Mouse (Mus musculus) CH12.LX (cell line): ENCODE results near the gene Prokr1. TPM values are rescaled to one million over a fixed set of nuclear protein-coding genes. Genes with fewer than 3 reads are reported as not detected.
A peak's percentile ranks its signal among the peaks of the same experiment; 100 is the strongest.

Experiments used
- DNase-seq: peaks from one replicate; pipeline ENCODE4 v3.0.0-alpha.2; 2013; ENCODE audit errors: extremely low read depth
- H3K27ac ChIP-seq: 2 replicates; pipeline ENCODE4 v1.5.1; 2012; ENCODE audit warnings: low read depth, mild to moderate bottlenecking, control low read depth, moderate library complexity; ENCODE audit not compliant: insufficient read depth
- H3K27me3 ChIP-seq: replicated peaks from 2 replicates; pipeline ENCODE3; 2012; ENCODE audit warnings: inconsistent platforms
- H3K36me3 ChIP-seq, 2 experiments: replicated peaks in 1 of 2; 2 replicates each; pipeline versions ENCODE3 to v1.6.1; 2012; ENCODE audit warnings: inconsistent platforms in 1 of 2, low read length in 1 of 2, mild to moderate bottlenecking in 1 of 2, mixed read lengths in 1 of 2, moderate library complexity in 1 of 2; ENCODE audit not compliant: control insufficient read depth in 1 of 2, insufficient read depth in 1 of 2
- H3K4me1 ChIP-seq, 2 experiments: 2 replicates each; pipeline ENCODE4 v1.6.1; 2012; ENCODE audit warnings: inconsistent platforms in 1 of 2, moderate library complexity in 1 of 2; ENCODE audit not compliant: insufficient read depth in 2 of 2, control insufficient read depth in 1 of 2
- H3K4me2 ChIP-seq: 2 replicates; pipeline ENCODE4 v1.6.1; 2012; ENCODE audit warnings: low read depth, mild to moderate bottlenecking, control low read depth; ENCODE audit not compliant: poor library complexity, insufficient read depth, severe bottlenecking
- H3K4me3 ChIP-seq, 3 experiments: fragments of 150-350 bp in 1 of 3; sonication (generic) in 1 of 3; replicated peaks in 1 of 3; 2 replicates each; pipeline versions ENCODE3 to v1.5.1; 2011 to 2012; ENCODE audit warnings: low read depth in 2 of 3, low read length in 2 of 3, mild to moderate bottlenecking in 2 of 3, moderate library complexity in 2 of 3, control low read depth in 1 of 3, improper control_type of control experiment in 1 of 3, inconsistent platforms in 1 of 3, mixed read lengths in 1 of 3; ENCODE audit not compliant: poor library complexity in 1 of 3
- H3K79me2 ChIP-seq: replicated peaks from 2 replicates; pipeline ENCODE4 v1.6.1; 2012; ENCODE audit warnings: mild to moderate bottlenecking, moderate library complexity; ENCODE audit not compliant: control insufficient read depth, poor library complexity, insufficient read depth, severe bottlenecking; ENCODE audit errors: extremely low read depth
- H3K9ac ChIP-seq: 2 replicates; pipeline ENCODE4 v1.6.1; 2012; ENCODE audit warnings: low read depth, mild to moderate bottlenecking, control low read depth, moderate library complexity; ENCODE audit not compliant: insufficient read depth
- H3K9me3 ChIP-seq: replicated peaks from 2 replicates; pipeline ENCODE3; 2012; ENCODE audit warnings: low read length, inconsistent platforms, mixed read lengths
- BHLHE40 ChIP-seq: IDR thresholded peaks from 2 replicates; pipeline ENCODE4 v1.6.1; 2011; ENCODE audit warnings: mild to moderate bottlenecking, low read depth, low read length, improper control_type of control experiment
- CTCF ChIP-seq, 2 experiments: IDR thresholded peaks in 1 of 2; conservative IDR thresholded peaks in 1 of 2; 2 replicates each; pipeline ENCODE4 v1.5.1; 2011 to 2012; ENCODE audit warnings: low read depth in 2 of 2, low read length in 2 of 2, improper control_type of control experiment in 1 of 2, inconsistent platforms in 1 of 2, mild to moderate bottlenecking in 1 of 2, moderate library complexity in 1 of 2
- EP300 ChIP-seq: IDR thresholded peaks from 2 replicates; pipeline ENCODE4 v1.6.1; 2011; ENCODE audit warnings: low read length, improper control_type of control experiment
- ETS1 ChIP-seq: conservative IDR thresholded peaks from 2 replicates; pipeline ENCODE4 v1.6.1; 2012; ENCODE audit warnings: low read depth, mild to moderate bottlenecking, inconsistent platforms, low read length, improper control_type of control experiment, moderate library complexity
- GABPA ChIP-seq: IDR thresholded peaks from 2 replicates; pipeline ENCODE4 v1.6.1; 2012; ENCODE audit warnings: low read depth, low read length, improper control_type of control experiment, inconsistent platforms; ENCODE audit not compliant: insufficient replicate concordance
- HCFC1 ChIP-seq: IDR thresholded peaks from 2 replicates; pipeline ENCODE4 v1.6.1; 2012; ENCODE audit warnings: low read depth, mild to moderate bottlenecking, inconsistent platforms, low read length, improper control_type of control experiment
- JUN ChIP-seq: IDR thresholded peaks from 2 replicates; pipeline ENCODE4 v1.6.1; 2011; ENCODE audit warnings: low read depth, mild to moderate bottlenecking, low read length, improper control_type of control experiment, moderate library complexity; ENCODE audit not compliant: insufficient read depth
- KAT2A ChIP-seq: IDR thresholded peaks from 2 replicates; pipeline ENCODE4 v1.6.1; 2012; ENCODE audit warnings: low read length, improper control_type of control experiment, inconsistent platforms; ENCODE audit not compliant: insufficient replicate concordance
- MAZ ChIP-seq: IDR thresholded peaks from 2 replicates; pipeline ENCODE4 v1.6.1; 2012; ENCODE audit warnings: low read depth, mild to moderate bottlenecking, inconsistent platforms, low read length, improper control_type of control experiment, moderate library complexity
- MEF2A ChIP-seq: IDR thresholded peaks from 2 replicates; pipeline ENCODE4 v1.6.1; 2014; ENCODE audit warnings: low read depth, mild to moderate bottlenecking, inconsistent platforms, low read length, improper control_type of control experiment, borderline replicate concordance
- MXI1 ChIP-seq: IDR thresholded peaks from 2 replicates; pipeline ENCODE4 v1.6.1; 2011; ENCODE audit warnings: mild to moderate bottlenecking, low read depth, low read length, improper control_type of control experiment
- MYC ChIP-seq: IDR thresholded peaks from 2 replicates; pipeline ENCODE4 v1.6.1; 2011; ENCODE audit warnings: low read depth, mild to moderate bottlenecking, improper control_type of control experiment, low read length
- NRF1 ChIP-seq: IDR thresholded peaks from 2 replicates; pipeline ENCODE4 v1.6.1; 2014; ENCODE audit warnings: low read depth, mild to moderate bottlenecking, inconsistent platforms, low read length, improper control_type of control experiment, moderate library complexity
- POLR2A ChIP-seq: IDR thresholded peaks from 2 replicates; pipeline ENCODE4 v1.6.1; 2011; ENCODE audit warnings: low read depth, mild to moderate bottlenecking, improper control_type of control experiment, low read length
- POLR2AphosphoS2 ChIP-seq: IDR thresholded peaks from 2 replicates; pipeline ENCODE4 v1.6.1; 2011; ENCODE audit warnings: low read depth, low read length, improper control_type of control experiment
- RAD21 ChIP-seq: IDR thresholded peaks from 2 replicates; pipeline ENCODE4 v1.6.1; 2011; ENCODE audit warnings: low read depth, mild to moderate bottlenecking, low read length, improper control_type of control experiment, moderate library complexity
- RCOR1 ChIP-seq: conservative IDR thresholded peaks from 2 replicates; pipeline ENCODE4 v1.6.1; 2012; ENCODE audit warnings: low read depth, mild to moderate bottlenecking, inconsistent platforms, low read length, improper control_type of control experiment
- SMC3 ChIP-seq: IDR thresholded peaks from 2 replicates; pipeline ENCODE4 v1.6.1; 2011; ENCODE audit warnings: low read depth, low read length, improper control_type of control experiment
- TBP ChIP-seq: conservative IDR thresholded peaks from 2 replicates; pipeline ENCODE4 v1.6.1; 2011; ENCODE audit warnings: low read depth, low read length, improper control_type of control experiment
- USF1 ChIP-seq: IDR thresholded peaks from 2 replicates; pipeline ENCODE4 v1.6.1; 2014; ENCODE audit warnings: low read depth, mild to moderate bottlenecking, inconsistent platforms, low read length, improper control_type of control experiment
- USF2 ChIP-seq: conservative IDR thresholded peaks from 2 replicates; pipeline ENCODE4 v1.6.1; 2011; ENCODE audit warnings: low read depth, low read length, improper control_type of control experiment
- ZC3H11A ChIP-seq: IDR thresholded peaks from 2 replicates; pipeline ENCODE4 v1.6.1; 2012; ENCODE audit warnings: low read depth, mild to moderate bottlenecking, inconsistent platforms, low read length, improper control_type of control experiment
- ZMIZ1 ChIP-seq: IDR thresholded peaks from 2 replicates; pipeline ENCODE4 v1.6.1; 2012; ENCODE audit warnings: low read depth, mild to moderate bottlenecking, inconsistent platforms, low read length, improper control_type of control experiment
- ZNF384 ChIP-seq: IDR thresholded peaks from 2 replicates; pipeline ENCODE4 v1.6.1; 2012; ENCODE audit warnings: low read depth, low read length, improper control_type of control experiment, inconsistent platforms
- dilution Hi-C: fragments of 300-500 bp; cut with MboI; formaldehyde crosslinking; loops from 2 replicates; pipeline ENCODE4 v1.14.3; 2020; ENCODE audit warnings: low sequenced_read_pairs; ENCODE audit not compliant: extremely low pct_unique_long_range_greater_than_20kb, extremely low pct_ligation_motif_present
- in situ Hi-C: fragments of 300-500 bp; cut with MboI; formaldehyde crosslinking; loops from 3 replicates; pipeline ENCODE4 v1.14.3; 2019; ENCODE audit warnings: low sequenced_read_pairs, low pct_ligation_motif_present, low pct_unique_long_range_greater_than_20kb, mixed read lengths
- polyA plus RNA-seq: library from polyadenylated mRNA; unstranded; fragments of >175 nt; gene quantifications from 2 replicates; pipeline ENCODE4 v1.2.1, GENCODE M21; 2012; ENCODE audit warnings: low read depth; ENCODE audit not compliant: insufficient read length
- total RNA-seq, 2 experiments: library from RNA; depleted of rRNA; stranded (reverse); fragments of 300-350 nt in 1 of 2; fragments of >200 nt in 1 of 2; gene quantifications; 2 replicates each; pipeline ENCODE4 v1.2.3; 2012 to 2014

Prokr1 gene
- total and polyA plus RNA-seq, 3 experiments: 0.08 TPM; not detected in 2

DNA sequence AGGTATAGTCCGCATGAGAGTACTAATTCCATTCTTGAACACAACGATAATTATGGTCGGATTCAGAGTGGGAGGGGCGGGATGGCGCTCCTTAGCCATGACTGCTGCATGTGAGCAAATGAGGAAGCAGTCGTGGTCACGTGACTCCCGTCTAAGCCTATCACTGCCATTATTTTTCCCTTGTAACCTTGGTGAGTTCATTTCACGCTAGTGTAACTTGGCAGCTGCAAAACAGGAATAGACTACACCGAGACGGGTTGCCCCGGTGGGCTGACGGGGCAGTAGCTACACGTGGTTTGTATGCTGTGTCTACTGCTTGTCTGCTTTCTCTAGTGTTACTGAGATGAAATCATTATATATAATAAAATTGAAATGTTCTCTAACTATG is 25.1 kb upstream of the Prokr1 start:
- H3K4me1 ChIP-seq: peaks cover 2 to 17% of the 10 kb centered on the region in 2 experiments; a peak in 2 of 4 replicates
- TF ChIP-seq USF1 (peak; percentile 50; the same call in 1 of the 2 replicates), EP300 (no peak), USF2 (0 out of 2 replicates have a peak, but pooled peaks have one; percentile 20), BHLHE40 (0 out of 2 replicates have a peak, but pooled peaks have one; percentile 8)
- no peaks in the 10 kb centered on the region for H3K27me3 ChIP-seq
- no peak overlapping the region for H3K27ac ChIP-seq
- no peaks in the 10 kb centered on the region for H3K9me3 ChIP-seq
- no peak overlapping the region for H3K4me3 ChIP-seq
- no peaks in the 10 kb centered on the region for H3K36me3 ChIP-seq
- no peaks in the 10 kb centered on the region for H3K79me2 ChIP-seq
- in situ Hi-C loops (no loop called here), dilution Hi-C loops (no loop called here)
- no peak overlapping the region for H3K4me2 ChIP-seq
- no peak for DNase-seq
- H3K9ac ChIP-seq: no peak overlapping the region

DNA sequence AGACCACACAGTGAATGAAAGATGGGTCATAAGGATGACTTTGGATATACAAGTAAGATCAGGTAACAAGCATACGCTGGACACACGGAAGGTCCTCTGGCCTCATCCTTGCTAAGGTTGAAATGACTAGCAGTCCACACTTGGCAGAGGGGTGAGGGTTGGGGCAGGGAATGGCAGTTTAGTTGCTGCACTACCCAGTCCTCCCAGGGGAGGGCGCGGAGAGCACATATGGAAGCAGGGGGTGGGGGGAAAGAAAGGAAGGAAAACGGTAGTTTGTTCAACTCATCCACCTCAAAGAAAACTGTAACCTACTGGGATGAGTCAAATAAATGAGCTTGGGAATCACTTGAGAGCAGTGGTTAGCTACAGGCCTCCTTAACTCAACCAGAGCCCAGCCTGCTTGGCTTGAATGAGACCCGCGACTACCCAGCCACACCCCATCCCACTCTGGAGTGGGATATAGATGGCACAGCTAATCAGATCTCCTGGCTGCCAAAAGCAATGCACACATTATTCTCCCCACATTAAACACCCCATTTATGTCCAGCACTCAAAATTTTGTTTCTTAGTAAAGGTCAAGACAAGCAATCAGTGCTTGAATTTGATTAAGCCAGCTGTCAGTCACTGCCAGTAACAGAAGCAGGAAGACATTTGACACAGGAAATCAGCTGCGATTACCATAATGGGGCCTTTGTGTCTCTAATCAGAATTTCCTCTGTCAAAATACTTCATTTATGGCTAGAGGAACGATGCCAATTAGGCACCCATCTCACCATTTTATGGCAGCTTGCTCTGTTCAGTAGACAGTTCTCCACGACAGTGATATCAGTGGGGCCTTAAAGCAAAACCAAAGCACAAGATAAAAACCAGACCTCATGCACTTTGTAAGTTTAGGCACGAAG is 24.5 kb upstream of the Prokr1 start:
- H3K4me2 ChIP-seq: no peak overlapping the region
- H3K27ac ChIP-seq: no peak overlapping the region
- no peaks in the 10 kb centered on the region for H3K36me3 ChIP-seq
- no peak overlapping the region for H3K9ac ChIP-seq
- H3K4me1 ChIP-seq: peaks cover 2 to 11% of the 10 kb centered on the region in 2 experiments; a peak in 2 of 4 replicates
- no peak for DNase-seq
- no peak overlapping the region for H3K4me3 ChIP-seq
- H3K27me3 ChIP-seq: no peaks in the 10 kb centered on the region
- in situ Hi-C loops (no loop called here), dilution Hi-C loops (no loop called here)
- H3K9me3 ChIP-seq: no peaks in the 10 kb centered on the region
- TF ChIP-seq RAD21 (peak; percentile 19), CTCF (conservative IDR thresholded peaks at IDR 0.05 in 1 of 2, IDR thresholded peaks at IDR 0.05 in 1 of 2; ENCODE audit: low read depth in 2 of 2, low read length in 2 of 2) (peak in 1 of 2 experiments; percentile 57; a peak in 2 of 4 replicates), SMC3 (peak; percentile 37), MEF2A (no peak)
- no peaks in the 10 kb centered on the region for H3K79me2 ChIP-seq

- no peak overlapping the region for H3K4me2 ChIP-seq
- no peak for TF ChIP-seq POLR2AphosphoS2
- no peak for TF ChIP-seq JUN
- no peak for TF ChIP-seq ETS1
- TF ChIP-seq ZNF384: no peak
- TF ChIP-seq NRF1: no peak
- no peak for TF ChIP-seq TBP
- TF ChIP-seq MAZ: no peak
- no peak for TF ChIP-seq USF1
- TF ChIP-seq GABPA: no peak
- TF ChIP-seq POLR2A: no peak
- TF ChIP-seq ZC3H11A: no peak
- TF ChIP-seq ZMIZ1: no peak
- TF ChIP-seq RCOR1: no peak
- no peak for TF ChIP-seq MXI1
- TF ChIP-seq EP300: no peak
- TF ChIP-seq HCFC1: no peak
- no peak for TF ChIP-seq KAT2A
- no peak for TF ChIP-seq MYC
- TF ChIP-seq, all 38 proteins: peak for 0
- no peak overlapping the region for H3K4me3 ChIP-seq
- no peaks in the 10 kb centered on the region for H3K27me3 ChIP-seq
- no peaks in the 10 kb centered on the region for H3K9me3 ChIP-seq
- no peaks in the 10 kb centered on the region for H3K79me2 ChIP-seq
- no peak overlapping the region for H3K9ac ChIP-seq
- no peak overlapping the region for H3K27ac ChIP-seq
- DNase-seq: no peak
- H3K4me1 ChIP-seq: peaks cover 0 to 10% of the 10 kb centered on the region in 2 experiments; a peak in 2 of 4 replicates
- in situ Hi-C loops: no loop called here
- H3K36me3 ChIP-seq: no peaks in the 10 kb centered on the region
- dilution Hi-C loops: no loop called here
Measured at GRCm38 (mm10) chr6:87599825-87600224, 9.3 kb upstream of the Prokr1 start.
